Mouse (Mus musculus): ENCODE measurements around the gene Ncdn. TPM values are rescaled to one million over a fixed set of nuclear protein-coding genes. Genes with fewer than 3 reads are reported as not detected.

Gene Ncdn
- total RNA-seq, 2 experiments from 2014 or later = 34.5 to 35.7 TPM

DNA sequence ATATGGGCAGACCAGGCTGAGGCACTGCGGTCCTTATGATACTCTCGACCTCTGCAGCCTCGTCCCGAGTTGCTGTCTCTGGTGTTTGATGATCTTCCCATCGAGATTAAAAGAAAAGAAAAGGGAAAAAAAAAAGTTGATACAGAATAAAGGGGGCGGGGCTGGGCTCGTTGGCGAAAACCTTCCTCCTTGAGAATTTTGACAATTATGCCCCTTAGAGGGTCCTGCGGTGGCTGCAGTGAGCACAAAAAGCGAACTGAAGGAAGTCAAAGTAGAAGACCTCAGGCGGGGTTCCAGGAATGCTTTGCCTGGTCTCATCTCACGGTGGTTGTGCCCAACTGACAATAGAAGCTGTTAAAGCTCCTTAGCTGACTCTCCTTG lies 983 bp upstream of the Ncdn start:
- no peak for DNase-seq (ENCODE audit: low spot score in 2 of 2)

DNA sequence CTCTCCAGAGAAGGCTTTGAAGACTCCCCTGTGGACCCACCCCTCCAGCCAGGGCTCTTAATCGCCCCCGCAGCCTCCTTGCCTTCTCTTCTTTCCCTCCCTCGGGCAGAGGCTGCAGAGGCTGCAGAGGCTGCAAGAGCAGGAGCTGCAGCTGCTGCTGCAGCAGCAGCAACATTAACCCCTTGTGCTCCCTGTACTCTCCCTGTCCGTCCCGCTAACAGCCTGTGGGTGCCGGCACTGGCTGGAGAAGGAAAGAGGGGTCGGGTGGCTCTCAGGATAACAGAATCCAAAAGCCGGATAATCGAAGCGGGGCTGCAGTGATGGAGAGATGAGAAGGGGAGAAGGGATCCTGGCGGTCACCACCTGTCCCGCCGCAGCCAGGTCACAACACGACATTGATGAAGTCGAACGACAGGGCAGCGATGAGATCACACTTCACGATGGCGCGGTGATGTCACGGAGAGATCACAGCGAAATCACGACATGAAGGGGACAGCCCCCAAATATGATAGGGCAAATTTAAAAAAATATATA lies 563 bp downstream of the Ncdn start:
- DNase-seq (ENCODE audit: low spot score in 2 of 2) = no peak

DNA sequence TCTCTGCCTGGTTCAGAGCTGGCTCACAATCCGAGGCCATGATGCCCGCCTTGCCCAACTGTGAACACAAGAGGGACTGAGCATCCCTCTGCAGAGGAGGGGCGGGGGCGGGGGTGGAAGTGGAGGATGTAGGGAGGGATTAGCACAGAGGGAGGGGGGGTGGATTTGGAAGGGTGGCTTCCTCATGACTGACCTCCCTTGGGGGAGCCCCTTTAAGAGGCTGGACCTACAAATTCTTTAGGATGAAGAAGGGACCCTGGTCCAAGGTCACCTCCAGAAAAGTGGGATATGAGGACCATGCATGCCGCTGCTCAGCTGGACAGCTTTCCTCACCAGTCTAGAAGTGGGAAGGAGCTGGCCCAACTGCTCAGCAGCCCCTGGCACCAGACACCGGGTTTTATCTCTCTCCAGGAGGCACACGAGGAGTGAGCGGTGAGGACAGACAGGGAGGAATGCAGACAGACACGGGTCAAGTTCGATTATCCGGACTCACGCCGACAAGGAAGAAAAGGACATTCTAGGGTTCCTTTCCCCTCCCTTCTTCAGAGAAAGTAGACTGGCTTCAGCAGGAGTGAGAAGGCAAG lies 1.1 kb downstream of the Ncdn start:
- no peak for DNase-seq (ENCODE audit: low spot score in 2 of 2)

DNA sequence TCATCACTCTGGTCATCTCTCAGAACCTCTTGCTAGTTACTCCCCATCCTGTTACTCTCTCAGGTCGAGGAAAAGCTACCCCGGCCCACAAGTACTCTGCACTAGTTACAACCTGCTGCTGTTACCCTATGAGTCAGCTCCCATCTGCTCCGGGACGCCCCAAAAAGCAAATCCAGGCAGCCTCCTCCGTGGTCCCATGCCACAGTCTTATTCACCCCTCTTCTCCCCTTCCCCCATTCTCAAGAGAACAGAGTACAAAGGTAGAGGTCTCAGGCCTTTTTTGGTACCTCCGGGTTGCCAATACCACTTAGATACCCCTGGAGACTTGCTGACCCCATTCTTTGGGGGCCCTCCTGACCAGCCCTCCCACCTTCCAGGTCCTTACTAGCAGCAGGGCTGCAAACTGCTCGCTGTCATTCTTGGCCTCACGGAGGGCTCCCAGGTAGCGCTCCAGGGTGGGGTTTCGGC lies 1.6 kb downstream of the Ncdn start:
- no peak for DNase-seq (ENCODE audit: low spot score in 2 of 2)

DNA sequence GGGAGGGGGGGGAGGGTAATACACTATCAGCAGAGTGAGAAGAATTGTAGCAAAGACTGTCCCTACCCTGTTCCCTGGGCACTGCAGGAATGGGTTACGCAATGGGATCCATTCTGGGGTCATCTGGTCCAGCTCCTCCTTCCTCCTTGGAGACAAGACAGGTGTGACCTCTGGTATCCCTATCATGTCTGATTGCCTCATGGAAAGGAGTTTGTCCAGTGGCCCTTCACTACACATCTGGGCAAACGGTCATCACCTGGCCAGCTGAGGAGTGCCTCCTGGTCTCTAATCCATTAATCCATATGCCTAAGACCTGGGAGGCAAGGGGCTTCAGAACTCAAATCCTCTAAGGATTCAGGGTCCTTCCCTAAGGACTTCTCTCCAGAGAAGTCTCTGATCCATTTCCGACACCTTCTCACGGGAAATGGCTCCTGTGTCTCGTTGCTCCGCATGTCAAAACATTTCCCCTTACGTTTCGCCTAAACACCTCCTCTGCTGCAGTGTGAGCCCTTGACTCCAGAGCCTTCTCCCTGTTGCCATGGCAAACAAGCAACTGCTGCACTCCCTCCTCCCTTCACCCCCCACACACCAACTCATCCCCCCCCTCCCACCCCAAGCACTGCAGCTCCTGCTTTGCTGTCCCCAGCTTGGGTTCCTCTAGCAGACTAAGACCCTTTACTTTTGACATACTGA lies 2.2 kb downstream of the Ncdn start:
- DNase-seq (ENCODE audit: low spot score in 2 of 2) = no peak

DNA sequence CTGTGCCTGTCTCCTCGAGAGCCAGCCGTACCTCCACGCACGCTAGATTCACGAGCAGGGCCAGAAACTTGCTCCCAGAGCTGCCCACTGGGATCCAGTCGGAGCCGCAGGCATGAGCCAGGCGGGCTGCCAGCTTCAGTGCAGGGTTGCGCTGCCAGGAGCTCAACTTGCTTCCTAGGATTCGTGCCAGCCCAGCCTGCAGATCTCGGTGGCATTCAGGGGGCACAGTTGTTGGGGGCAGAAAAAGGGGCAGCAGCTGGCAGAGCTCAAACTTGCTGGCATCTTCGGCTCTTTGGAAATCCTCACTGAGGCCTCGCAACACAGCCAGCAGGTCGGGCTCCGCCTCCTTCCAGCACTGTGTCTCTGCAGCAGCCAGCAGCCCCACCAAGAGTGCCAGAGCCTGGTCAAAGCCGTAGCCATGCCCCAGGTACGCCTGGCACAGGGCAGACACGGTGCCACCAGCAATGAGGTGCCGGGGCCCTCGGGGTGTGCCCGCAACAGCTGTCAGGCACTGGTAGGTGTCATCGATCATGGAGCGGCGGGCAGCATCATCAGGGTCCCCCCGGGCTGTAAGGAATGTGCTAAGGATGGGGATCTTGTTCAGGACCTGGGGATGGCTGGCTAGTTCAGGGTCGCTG lies 3.1 kb downstream of the Ncdn start:
- DNase-seq (ENCODE audit: low spot score in 2 of 2) = no peak

DNA sequence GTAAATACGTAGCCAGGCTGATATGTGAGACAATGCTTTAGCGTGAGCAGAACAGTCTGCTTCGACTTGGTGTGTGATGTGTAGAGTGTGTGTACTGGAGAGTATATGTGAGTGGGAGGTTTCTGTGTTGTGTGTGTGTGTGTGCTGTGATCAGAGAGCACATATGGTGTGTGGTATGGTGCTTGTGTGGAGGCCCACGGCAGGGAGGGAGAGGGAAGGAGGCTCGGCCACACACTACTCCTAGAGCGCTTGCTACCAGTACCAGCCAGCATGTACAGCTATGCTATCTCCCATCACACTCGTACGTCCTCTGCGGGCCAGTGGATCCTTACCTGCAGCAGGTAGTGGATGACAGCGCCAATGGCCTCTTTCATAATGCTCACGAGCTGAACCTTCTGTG lies 3.7 kb downstream of the Ncdn start:
- no peak for DNase-seq (ENCODE audit: low spot score in 2 of 2)

DNA sequence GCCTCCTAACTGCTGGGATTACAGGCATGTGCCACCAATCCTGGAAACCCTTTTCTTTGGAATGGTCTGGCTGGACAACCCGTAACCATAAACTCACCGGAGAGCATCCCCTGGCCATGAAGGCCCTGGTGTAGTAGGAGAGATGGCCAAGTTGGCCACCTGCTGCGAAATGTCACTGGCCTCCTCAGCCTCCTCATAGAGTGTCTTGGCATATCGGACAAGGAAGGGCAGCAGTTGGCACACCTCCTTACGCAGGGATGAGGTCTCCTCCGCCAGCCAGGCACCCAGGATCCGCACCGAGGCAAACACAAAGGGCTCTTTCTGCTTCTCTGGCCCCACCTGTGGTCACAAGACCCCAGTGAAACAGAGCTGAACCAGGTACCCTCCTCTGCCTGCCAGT lies 4.9 kb downstream of the Ncdn start:
- DNase-seq (ENCODE audit: low spot score in 2 of 2) = no peak

DNA sequence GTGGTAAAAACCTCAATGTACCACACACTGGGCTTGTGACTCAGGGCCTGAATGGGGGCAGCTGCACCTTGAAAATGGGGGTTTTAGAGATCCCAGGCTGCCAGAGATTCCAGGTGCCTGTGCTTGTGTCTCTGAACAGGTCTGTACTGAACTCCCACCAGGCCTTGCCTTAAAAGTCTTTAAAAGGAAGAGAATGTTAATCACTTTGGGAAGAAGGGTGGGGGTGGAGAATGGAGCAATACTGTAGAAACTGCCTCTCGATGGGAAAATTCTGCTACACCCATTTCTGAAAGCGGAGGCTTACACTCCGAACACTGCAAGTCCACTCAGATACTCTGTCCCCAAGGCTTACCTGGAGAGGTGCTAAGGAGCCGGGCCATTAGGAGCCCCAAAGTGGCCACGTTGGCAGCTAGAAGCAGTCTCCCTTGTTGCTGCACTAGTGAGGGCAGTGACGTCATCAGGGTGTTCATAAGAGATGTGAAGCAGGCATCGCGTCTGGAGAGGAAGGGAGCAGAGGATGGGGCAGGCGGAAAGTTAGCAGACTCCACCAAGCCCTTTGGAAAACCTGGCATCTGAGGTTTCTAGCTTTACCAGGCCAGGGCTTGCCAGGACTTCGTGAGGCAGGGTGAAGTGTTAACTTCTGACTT lies 6.9 kb downstream of the Ncdn start:
- no peak for DNase-seq (ENCODE audit: low spot score in 2 of 2)

DNA sequence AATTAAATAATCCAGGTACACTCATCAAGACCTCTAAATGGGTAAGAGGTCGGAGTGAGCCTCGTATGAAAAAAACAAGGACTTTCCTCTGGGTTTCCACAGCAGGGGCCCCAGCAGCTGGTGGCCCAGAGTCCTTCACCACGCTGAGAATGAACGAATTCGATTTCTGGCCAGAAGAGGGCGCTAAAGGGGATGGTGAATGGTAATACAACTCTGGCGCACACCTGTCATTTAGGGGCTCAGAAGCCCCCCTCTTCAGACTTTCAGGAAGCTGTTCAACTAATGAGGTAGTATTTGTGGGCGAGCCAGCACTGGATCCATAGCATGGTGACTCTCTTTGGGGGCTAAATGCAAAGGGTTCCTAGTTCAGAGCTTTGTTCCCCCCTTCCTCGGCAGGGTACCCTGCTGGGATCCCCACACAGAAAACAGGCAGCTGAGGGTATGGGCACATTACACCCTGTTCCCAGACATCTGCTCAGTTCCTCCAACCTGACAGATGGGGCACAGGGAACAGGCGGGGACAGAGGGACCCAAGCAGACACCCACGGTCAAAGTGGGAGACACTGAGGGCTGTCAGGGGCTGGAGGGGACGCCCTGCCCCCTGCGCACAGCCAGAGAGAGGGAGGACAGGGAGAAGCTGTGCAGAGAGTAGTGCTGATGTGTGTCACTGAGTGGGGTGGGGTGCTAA lies 7.6 kb downstream of the Ncdn start:
- no peak for DNase-seq (ENCODE audit: low spot score in 2 of 2)

DNA sequence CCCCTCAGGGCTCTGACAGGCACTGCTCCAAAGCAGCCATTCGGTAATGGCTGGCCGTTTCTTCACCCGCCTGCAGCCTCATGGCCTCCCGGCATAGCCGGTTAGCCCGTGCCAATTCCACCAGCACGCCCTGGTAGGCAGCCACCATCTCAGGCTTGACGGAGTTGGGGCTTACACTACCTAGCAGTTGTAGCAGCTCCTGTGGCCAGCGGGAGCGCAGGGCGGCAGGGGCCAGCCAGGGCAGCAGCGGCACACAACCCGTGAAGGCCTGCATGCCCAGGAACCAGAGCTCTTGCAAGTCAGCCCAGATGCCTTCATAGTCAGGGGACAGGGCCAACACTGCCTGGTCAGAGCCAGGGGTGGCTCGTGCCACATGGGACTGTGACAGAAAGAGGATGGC lies 8.4 kb downstream of the Ncdn start:
- no peak for DNase-seq (ENCODE audit: low spot score in 2 of 2)

DNA sequence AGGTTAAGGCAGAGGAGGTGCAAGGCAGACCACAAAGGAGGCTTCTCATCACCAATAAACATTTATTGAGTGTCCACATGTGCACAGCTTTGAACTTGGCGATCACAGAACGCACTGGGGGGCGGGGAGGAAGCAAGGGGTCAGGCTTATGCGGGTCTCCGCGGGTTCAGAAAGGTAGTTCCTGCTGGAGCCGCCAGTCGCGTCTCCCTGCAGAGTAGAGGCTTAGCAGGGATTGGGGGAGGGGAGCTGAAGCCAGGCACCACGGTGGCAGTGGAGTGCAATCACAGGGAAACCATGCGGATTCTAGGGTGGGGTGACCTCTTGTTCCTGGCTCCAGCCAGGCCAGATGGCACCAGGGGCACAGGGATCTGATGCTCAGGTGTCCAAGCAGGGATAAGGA lies 9.5 kb downstream of the Ncdn start:
- DNase-seq (ENCODE audit: low spot score in 2 of 2) = no peak

DNA sequence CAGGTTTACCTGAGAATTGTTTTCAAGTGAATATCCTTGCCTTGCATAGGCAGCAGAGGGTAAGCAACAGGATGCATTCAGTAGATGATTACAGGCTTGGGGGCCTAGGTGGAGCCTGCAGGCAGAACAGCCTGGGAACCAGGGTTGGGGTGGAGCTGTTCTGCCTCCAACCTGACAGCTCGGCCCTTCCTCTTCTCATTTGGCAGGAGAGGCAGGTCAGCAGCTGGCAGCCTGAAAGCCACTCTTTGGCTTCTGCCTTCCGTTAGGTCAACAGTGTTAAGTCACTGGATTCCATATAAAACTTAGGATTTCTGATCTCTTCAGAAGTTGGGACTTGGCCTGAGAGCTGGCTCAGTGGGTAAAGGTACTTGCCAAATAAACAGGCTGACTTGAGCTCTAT lies 10.3 kb downstream of the Ncdn start:
- DNase-seq (ENCODE audit: low spot score in 2 of 2) = no peak

DNA sequence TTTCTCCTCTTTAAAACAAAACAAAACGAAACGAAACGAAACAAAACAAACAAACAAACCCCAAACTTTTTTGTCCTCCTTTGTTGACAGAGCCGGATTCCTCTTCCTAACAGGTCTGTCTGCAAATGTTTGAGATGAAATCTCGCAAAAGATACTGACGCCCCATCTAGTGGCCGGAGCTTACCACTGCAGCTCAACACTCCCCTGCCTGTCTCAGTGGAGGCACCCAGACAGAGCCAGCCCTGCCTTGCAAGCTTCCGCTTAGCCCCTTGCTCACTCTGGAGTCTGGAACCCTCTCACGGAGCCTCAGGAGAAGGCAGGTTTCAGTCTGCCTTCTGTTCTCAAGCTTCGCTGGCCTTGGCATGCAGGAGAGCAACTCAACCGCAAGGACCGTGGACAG lies 11.8 kb downstream of the Ncdn start:
- DNase-seq (ENCODE audit: low spot score in 2 of 2) = peak; percentile 29 to 65

DNA sequence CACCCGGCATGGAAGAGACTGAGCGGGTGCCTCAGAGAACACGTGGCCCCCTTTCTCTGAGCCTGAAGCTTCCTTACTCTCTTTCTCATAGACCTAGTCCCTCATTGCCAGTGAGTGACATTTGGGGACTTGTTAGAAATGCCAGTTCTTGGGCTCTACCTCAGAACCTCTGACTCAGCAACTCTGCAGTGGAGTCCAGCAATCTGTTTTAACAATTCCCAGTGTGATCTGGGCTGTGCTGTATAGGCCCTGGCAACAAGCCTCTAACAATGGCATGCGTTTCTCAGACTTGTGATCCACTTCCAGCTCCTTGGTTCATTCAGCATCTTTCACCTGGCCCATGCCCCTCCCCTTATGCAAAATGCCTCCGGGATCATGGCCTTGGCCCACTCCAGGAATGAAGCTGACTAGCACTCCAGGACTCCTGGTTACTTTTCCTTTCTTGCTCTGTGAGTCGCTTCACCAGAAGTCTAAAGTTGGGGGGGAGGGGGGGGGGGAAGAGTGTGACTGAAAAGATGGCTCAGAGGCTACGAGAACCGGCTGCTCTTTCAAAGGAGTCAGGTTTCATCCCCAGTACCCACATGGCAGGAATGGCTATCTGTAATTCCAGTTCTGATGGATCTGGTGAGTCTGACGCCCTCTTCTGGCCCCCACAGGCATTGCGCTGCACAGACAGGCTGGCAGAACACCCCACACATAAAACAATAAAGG lies 13.1 kb downstream of the Ncdn start:
- no peak for DNase-seq (ENCODE audit: low spot score in 2 of 2)

DNA sequence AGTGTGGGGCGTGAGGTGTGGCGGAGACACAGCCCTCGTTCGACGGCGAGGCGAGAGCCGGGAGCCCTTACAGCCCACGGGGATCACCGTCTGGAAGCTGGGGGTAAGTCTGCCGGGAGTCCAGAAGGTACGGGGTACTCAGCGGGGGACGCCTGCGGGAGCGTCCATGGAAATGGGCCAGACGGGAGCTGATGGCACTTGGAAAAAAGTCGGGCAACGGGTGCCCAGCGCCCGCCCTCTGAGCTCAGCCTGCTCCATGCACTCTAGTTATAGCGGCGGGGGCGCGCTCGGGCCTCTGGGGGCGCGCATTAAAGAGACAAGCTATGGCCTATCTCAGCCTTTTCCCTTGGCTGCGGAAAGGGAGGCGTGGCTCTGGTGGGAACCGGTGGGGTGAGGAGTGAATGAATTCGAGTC lies 17.2 kb downstream of the Ncdn start, which contains the start of gene Tfap2e:
Gene Tfap2e (minus strand): TSS at position 240 of the 414 bp plus-strand sequence.
- DNase-seq (ENCODE audit: low spot score in 2 of 2) = no peak

DNA sequence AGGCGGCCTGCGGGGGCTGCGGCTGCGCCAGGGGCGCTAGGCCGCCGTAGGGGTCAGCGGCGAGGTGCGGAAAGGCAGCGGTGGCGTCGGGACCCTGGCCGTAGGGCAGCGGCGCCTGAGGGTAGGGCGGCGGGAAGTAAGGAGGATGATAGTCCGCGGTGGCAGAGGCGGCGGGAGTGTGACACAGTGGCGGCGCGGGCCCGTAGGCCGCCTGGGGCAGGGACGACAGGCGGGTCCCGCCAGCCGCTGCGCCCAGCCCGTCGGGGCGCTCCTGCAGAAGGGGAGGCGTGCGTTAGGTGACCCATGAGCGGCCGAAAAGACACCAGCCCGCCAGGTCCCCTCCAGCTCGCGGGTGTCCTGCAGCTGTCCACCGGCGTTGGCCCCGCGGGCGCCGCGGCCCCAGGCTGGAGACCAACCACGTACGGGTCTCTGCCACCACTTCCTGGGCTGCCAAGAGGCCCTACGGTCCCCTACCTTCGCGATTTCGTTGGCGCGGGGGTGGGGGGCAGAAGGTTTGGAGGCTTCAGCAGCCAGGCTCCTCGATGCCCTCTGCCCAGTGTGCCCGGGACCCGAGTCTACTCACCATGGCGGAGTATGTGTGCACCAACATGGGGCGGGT lies 17.7 kb downstream of the Ncdn start:
- DNase-seq (ENCODE audit: low spot score in 2 of 2) = no peak

DNA sequence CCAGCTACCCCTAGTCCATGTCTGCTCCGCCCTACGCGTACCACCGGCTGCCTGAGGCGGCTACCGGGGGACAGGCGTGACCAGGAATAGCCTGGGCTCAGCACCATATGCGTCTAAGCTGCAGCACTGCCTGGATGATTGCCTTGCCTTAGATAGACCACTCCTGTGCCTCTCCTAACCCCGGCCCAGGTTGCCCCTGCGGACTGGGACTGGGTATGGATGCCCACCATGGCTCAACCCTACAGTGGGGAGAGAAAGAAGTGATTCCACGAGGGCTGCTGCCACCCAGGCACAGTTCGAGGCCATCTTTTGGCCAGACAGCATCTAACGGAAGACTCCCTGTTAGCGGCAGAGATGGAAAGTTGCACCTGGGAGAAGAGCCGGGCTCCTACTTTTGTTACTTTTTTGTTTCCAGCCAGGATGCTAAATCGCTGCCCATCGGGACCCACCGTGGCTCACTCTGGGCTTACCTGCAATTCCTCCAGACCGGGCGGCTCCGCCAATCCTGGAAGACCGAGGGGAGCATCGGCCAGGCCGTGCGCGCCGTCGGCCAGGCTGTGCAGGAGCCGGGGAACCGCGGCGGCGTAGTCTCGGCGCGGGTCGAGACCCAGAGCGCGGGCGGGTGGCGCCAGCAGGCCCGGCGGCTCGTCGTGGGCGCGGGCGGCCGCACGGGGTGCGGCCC lies 18.4 kb downstream of the Ncdn start:
- no peak for DNase-seq (ENCODE audit: low spot score in 2 of 2)

DNA sequence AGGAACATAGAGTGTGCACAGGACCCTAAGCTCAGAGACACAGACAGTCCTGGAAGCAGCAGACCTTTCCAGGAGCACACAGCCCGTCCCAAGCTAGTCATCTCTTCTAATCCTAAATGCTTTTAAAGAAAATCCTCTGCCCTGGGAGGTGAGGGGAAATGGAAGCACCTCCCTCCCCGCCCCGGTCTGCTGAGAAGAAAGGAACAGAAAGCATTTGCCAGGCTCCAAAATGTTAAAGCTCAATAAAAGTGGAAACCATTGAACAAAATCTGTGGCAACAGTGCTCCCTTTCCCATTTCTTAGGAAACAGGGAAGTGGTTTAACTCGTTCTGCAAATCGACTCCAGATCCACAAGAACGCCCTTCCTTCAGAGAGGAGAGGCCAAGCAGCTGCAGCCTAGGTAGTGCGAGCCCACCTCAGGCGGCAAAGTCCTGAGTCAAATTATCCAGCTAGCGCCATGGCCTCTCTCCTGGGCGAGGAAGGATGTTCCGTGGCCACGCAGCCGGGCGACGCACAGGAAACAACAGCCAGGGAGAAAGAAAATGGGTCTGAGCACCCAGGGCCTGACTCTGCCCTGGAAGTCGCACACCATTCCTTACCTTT lies 19.1 kb downstream of the Ncdn start:
- DNase-seq (ENCODE audit: low spot score in 2 of 2) = no peak
